Mouse (Mus musculus) limb, embryonic 11.5 days (tissue): ENCODE data around the gene Ulk4. TPM values are rescaled to one million over a fixed set of nuclear protein-coding genes. Genes with fewer than 3 reads are reported as not detected.
"Not testable (repeated sequence)": the region's sequence is repeated elsewhere in the genome, so short reads cannot be mapped to it uniquely, and the experiment has no call there.

Experiments used
- ATAC-seq: fragments of 200-750 bp; cut with Nextera tagmentation; 2 replicates; pipeline ENCODE4 v1.8.0; 2017; ENCODE audit warnings: low read depth; ENCODE audit not compliant: insufficient number of reproducible peaks, low FRiP score, low TSS enrichment
- DNase-seq: peaks from one replicate; pipeline ENCODE4 v3.0.0-alpha.2; 2015; ENCODE audit warnings: low spot score
- H3K27ac ChIP-seq: fragments of 300-500 bp; sonication (generic); replicated peaks from 2 replicates; pipeline ENCODE4 v1.5.1; 2014; ENCODE audit warnings: low read depth, mild to moderate bottlenecking, low read length
- H3K27me3 ChIP-seq: fragments of 300-500 bp; sonication (generic); 2 replicates; pipeline ENCODE4 v1.6.1; 2014; ENCODE audit warnings: mild to moderate bottlenecking, low read length, mixed read lengths; ENCODE audit not compliant: control insufficient read depth, insufficient read depth
- H3K36me3 ChIP-seq: fragments of 300-500 bp; sonication (generic); 2 replicates; pipeline ENCODE4 v1.6.1; 2014; ENCODE audit warnings: mild to moderate bottlenecking, low read length, moderate library complexity, mixed read lengths; ENCODE audit not compliant: control insufficient read depth, insufficient read depth
- H3K4me1 ChIP-seq: fragments of 300-500 bp; sonication (generic); 2 replicates; pipeline ENCODE4 v1.6.1; 2014; ENCODE audit warnings: low read length, mixed read lengths; ENCODE audit not compliant: control insufficient read depth, insufficient read depth
- H3K4me2 ChIP-seq: fragments of 300-500 bp; sonication (generic); 2 replicates; pipeline ENCODE4 v1.6.1; 2014; ENCODE audit warnings: low read depth, mild to moderate bottlenecking, moderate library complexity; ENCODE audit not compliant: severe bottlenecking
- H3K4me3 ChIP-seq: fragments of 300-500 bp; sonication (generic); 2 replicates; pipeline ENCODE4 v1.5.1; 2014; ENCODE audit warnings: low read depth, low read length
- H3K9ac ChIP-seq: fragments of 300-500 bp; sonication (generic); 2 replicates; pipeline ENCODE4 v1.6.1; 2014; ENCODE audit warnings: mild to moderate bottlenecking, low read length
- H3K9me3 ChIP-seq: fragments of 300-500 bp; sonication (generic); 2 replicates; pipeline ENCODE4 v1.6.1; 2016; ENCODE audit warnings: low read length; ENCODE audit not compliant: control insufficient read depth
- WGBS: fragments of 180-500 bp; shearing (Covaris S2); extraction: QIAGEN DNeasy Blood & Tissue Kit; methylation state at CpG from one replicate; pipeline ENCODE4 v1.1.7; 2014; 5-methylcytosine and 5-hydroxymethylcytosine counted together
- polyA plus RNA-seq: library from polyadenylated mRNA; unstranded; fragments of >200 nt; fragmentation: Nextera tagmentation; extraction: Ambion mirVana; gene quantifications from 2 replicates; pipeline ENCODE4 v1.2.1, GENCODE M21; 2014

Gene Ulk4
- polyA plus RNA-seq, 1 experiment from 2014 or later = 147 TPM

DNA sequence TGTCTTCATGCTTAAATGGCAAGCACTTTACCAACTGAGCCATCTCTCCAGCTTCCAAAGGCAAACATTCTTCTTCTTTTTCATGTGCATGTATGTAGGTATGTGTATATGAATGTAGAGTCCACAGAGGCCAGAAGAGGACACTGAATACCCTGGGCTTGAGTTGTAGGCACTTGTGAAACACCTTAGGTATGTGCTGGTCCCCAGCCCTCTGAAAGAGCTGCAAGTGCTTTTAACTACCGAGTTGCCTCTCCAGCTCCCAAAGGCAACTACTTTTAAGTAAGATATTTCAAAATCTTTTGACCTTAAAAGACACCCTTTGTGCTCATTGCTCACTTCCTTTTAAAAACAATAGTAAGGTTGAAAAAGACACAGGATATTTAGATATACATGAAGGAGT is 350.9 kb downstream of the Ulk4 start:
- 71% methylated on average over 1 of the region's 1 CpGs for WGBS
- H3K4me2 ChIP-seq = no peak overlapping the region
- no peaks in the 10 kb centered on the region for H3K27me3 ChIP-seq
- DNase-seq (no peak), ATAC-seq (no peak)
- H3K9me3 ChIP-seq = no peaks in the 10 kb centered on the region
- no peaks in the 10 kb centered on the region for H3K36me3 ChIP-seq
- 0 out of 2 replicates have a peak, but pooled peaks cover 4% of the 10 kb centered on the region for H3K4me1 ChIP-seq
- H3K9ac ChIP-seq = no peak overlapping the region
- H3K27ac ChIP-seq = no peak overlapping the region
- no peak overlapping the region for H3K4me3 ChIP-seq

DNA sequence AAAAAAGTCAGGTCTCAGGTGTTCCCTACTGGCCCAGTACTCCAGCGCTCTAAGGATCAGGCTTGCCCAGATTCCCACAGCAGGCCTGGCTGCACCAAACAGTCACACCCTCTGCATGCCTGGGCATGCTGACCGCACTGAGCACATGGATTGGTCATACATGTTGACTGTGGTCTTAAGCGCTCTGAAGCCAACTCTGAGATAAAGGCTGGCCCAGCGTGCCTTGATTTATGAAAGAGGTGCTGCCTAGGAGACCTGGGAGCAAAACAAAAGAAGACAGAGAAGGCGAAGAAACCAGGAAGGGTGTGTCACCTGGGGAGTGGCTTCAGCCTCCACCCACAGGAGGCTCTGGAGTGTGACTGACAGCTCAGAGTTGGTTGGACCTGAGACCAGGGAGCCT is 357.9 kb downstream of the Ulk4 start:
- H3K9ac ChIP-seq = no peak overlapping the region
- no peaks in the 10 kb centered on the region for H3K36me3 ChIP-seq
- ATAC-seq (no peak), DNase-seq (no peak)
- H3K27ac ChIP-seq = no peak overlapping the region
- no peaks in the 10 kb centered on the region for H3K4me1 ChIP-seq
- no peaks in the 10 kb centered on the region for H3K27me3 ChIP-seq
- whole genome bisulfite sequencing = 85% methylated on average over 5 of the region's 5 CpGs
- H3K9me3 ChIP-seq = no peaks in the 10 kb centered on the region; the same call in 1 of the 2 replicates
- no peak overlapping the region for H3K4me3 ChIP-seq
- no peak overlapping the region for H3K4me2 ChIP-seq

DNA sequence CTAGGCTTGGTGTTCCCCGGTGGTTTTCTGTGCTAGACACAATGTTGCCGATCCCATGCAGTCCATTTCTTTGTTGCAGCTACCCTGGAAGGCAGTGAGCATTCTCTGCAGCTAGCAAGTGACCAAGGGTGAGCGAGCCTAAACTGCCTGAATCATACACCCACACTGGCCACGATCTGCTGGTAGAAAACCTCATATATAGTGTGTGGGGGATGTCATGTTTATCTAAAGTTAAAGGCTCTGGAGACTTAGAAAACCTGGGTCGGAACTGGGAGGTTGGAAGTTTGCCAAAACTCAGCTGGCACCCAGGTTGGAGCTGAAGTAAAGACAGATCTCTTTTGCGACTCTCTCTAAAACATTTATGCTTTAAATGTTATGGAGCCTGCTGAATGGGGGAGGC is 358.4 kb downstream of the Ulk4 start:
- Histone ChIP-seq H3K9me3 (no peaks in the 10 kb centered on the region; the same call in 1 of the 2 replicates), H3K27ac (no peak overlapping the region), H3K4me1 (no peaks in the 10 kb centered on the region), H3K36me3 (no peaks in the 10 kb centered on the region), H3K9ac (no peak overlapping the region), H3K27me3 (no peaks in the 10 kb centered on the region), H3K4me2 (no peak overlapping the region), H3K4me3 (no peak overlapping the region)
- ATAC-seq = no peak
- WGBS = 58% methylated on average over 6 of the region's 6 CpGs
- DNase-seq = no peak

DNA sequence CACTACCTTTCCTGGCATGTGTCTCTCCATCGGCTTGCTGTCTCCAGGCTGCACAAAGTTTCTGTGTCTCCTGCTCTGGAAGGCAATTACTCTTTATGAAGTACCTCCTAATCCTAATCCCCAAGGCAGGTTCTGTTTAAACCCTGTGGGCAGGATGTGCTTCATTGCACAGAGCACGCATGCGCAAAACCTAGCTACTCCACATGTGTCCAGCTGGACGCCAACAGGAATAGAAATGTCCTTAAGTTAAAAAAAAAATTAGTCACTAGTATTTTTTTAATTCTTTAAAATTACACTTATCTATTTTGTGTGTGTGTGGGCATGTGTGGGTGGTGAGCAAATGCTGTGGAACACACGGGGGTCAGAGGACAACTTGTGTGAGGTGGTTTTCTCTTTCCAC is 358.8 kb downstream of the Ulk4 start:
- Histone ChIP-seq H3K4me1 (no peaks in the 10 kb centered on the region), H3K4me2 (no peak overlapping the region), H3K9me3 (no peaks in the 10 kb centered on the region; the same call in 1 of the 2 replicates), H3K36me3 (no peaks in the 10 kb centered on the region), H3K4me3 (no peak overlapping the region), H3K9ac (no peak overlapping the region), H3K27ac (no peak overlapping the region), H3K27me3 (no peaks in the 10 kb centered on the region)
- DNase-seq (no peak), ATAC-seq (no peak)
- WGBS = 83% methylated on average over 5 of the region's 5 CpGs

DNA sequence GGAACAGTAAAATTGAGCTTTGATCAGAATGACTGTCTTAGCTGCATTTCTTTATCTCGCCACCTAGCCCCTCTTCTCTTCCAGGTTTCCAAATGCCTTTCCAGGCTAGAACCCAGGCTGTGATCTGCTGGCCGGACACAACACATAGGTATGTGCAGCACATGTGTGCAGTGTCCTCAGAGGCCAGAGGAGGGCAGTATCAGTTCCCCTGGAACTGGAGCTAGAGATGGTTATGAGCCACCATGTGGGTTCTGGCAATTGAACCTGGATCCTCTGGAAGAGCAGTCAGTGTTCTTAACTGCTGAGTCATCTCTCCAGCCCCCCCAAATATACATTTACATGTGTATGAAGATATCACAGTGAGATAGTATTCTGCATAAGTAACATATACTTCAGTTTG is 359.4 kb downstream of the Ulk4 start:
- not testable (repeated sequence) for DNase-seq, H3K4me1 ChIP-seq, H3K27ac ChIP-seq, ATAC-seq, H3K4me2 ChIP-seq, H3K4me3 ChIP-seq, H3K27me3 ChIP-seq, H3K36me3 ChIP-seq, H3K9me3 ChIP-seq, H3K9ac ChIP-seq
- WGBS = 97% methylated on average over 2 of the region's 2 CpGs

DNA sequence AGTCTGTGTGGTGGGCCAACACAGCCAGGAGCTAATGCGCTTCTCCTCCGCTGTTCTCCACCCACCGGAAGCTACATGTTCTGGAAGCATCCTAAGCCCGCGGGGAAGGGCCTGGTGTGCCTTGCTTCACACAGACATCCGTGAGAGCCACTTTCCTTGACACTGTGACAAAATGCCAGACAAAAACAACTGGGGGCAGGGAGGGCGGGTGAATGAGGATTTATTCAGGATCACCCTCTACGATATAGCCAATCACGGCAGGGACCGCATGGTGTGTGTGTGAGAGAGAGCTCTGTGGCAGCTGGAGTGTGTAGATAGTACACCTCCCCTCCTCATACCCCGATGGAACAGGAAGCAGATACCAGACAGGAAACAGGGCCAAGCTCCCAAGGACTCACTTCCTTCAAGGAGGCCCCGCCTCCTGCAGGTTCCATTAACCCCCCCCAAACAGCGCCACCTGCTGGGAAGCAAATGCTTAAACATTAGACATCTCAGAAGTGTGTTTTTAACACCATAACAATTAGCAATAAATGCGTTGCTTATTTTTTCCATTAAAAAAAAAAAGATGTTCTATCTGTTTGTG is 362.0 kb downstream of the Ulk4 start:
- Histone ChIP-seq H3K4me2 (no peak overlapping the region), H3K9ac (no peak overlapping the region), H3K27me3 (no peaks in the 10 kb centered on the region), H3K4me3 (no peak overlapping the region), H3K4me1 (no peaks in the 10 kb centered on the region), H3K27ac (no peak overlapping the region), H3K36me3 (no peaks in the 10 kb centered on the region), H3K9me3 (no peaks in the 10 kb centered on the region; the same call in 1 of the 2 replicates)
- 84% methylated on average over 14 of the region's 14 CpGs for WGBS
- DNase-seq (no peak), ATAC-seq (no peak)

DNA sequence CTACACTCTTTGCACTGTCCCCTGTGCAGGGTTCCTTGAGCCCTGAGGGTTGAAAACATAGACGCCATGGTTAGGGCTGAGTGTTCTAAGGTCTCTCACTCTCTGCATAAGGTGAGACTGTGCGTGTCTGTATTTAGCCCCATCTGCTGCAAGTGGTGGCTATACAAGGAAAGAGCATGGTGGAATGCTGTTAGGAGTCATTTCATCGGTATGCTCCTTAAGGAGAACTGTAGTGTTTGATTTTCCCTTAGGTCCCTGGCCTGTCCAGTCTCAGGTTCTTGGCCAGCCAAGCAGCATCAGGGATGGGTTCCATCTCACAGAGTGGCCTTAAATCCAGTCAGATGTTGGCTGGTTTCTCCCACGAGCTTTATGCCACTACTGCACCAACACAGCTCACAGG is 362.6 kb downstream of the Ulk4 start:
- no peak overlapping the region for H3K4me2 ChIP-seq
- 83% methylated on average over 4 of the region's 4 CpGs for WGBS
- no peak for ATAC-seq
- H3K27me3 ChIP-seq = no peaks in the 10 kb centered on the region
- H3K4me1 ChIP-seq = no peaks in the 10 kb centered on the region
- no peaks in the 10 kb centered on the region for H3K36me3 ChIP-seq
- H3K27ac ChIP-seq = no peak overlapping the region
- no peak overlapping the region for H3K9ac ChIP-seq
- H3K9me3 ChIP-seq = no peaks in the 10 kb centered on the region; the same call in 1 of the 2 replicates
- no peak overlapping the region for H3K4me3 ChIP-seq
- no peak for DNase-seq

DNA sequence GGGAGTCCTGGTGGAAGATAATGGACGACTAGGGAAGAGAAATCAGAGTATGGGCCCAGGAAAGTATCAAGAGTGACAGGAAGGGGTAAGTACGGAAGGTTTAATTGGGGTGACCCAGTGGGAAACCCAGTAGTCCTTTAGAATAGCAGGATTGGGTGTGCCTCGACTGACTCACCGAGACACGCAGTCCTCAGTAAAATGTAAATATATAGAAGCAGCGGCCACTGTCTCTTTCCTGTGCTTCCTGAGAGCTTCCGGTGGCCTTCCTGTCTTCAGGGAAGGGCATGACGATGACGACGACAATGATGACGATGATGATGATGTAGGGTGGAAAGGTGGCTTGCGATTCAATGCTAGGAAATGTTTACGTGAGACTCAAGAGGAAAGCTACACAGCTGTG is 363.8 kb downstream of the Ulk4 start:
- Histone ChIP-seq H3K4me2 (no peak overlapping the region), H3K9ac (no peak overlapping the region), H3K36me3 (no peaks in the 10 kb centered on the region), H3K4me3 (no peak overlapping the region), H3K4me1 (no peaks in the 10 kb centered on the region), H3K9me3 (no peaks in the 10 kb centered on the region; the same call in 1 of the 2 replicates), H3K27ac (no peak overlapping the region), H3K27me3 (no peaks in the 10 kb centered on the region)
- ATAC-seq = no peak
- 87% methylated on average over 13 of the region's 13 CpGs for WGBS
- no peak for DNase-seq

DNA sequence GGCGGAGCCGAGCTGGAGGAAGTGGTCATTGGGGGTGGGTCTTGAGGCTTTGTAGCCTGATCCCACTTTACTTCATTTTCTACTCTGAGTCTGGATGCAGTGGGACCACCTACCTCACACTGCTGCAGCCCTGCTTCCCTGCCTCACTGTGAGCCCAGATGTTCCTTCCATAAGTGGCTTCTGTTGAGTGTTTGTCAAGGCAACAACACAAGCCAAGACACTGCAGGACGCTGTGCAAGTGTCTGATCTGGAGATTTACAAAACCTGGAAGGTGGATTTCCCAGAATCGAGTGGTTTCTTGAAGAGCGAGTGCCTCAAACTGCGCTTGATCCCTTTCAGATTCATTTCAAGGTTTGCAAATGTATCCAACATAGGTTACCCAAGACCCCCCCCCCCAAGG is 368.5 kb downstream of the Ulk4 start:
- DNase-seq (no peak), ATAC-seq (no peak)
- WGBS = 87% methylated on average over 6 of the region's 6 CpGs
- Histone ChIP-seq H3K4me3 (no peak overlapping the region), H3K9me3 (no peaks in the 10 kb centered on the region), H3K4me2 (no peak overlapping the region), H3K4me1 (no peaks in the 10 kb centered on the region), H3K36me3 (no peaks in the 10 kb centered on the region), H3K9ac (no peak overlapping the region), H3K27ac (no peak overlapping the region), H3K27me3 (no peaks in the 10 kb centered on the region)
